8 mouse cellular contexts compared by ENCODE assay signal in genomic region chr11:36152226-36152625, GRCm38 (mm10).
DNase-seq lines count a peak whose midpoint lies in the region; ATAC-seq and TF ChIP-seq lines count a peak whose summit lies in the region.
"Had no signal": no experiment of that assay in that cellular context is flagged by ENCODE, and none has a peak within 500 bp of the region (broad histone marks: within the 10 kb centered on the region; RNA-seq: fewer than 3 reads in every experiment).

No protein-coding gene starts in this region.

- H3K27me3 ChIP-seq in stomach, embryonic 14.5 days (ENCODE audit: control insufficient read depth, insufficient read depth, low read length), result no peaks in the 10 kb centered on the region
- no peaks in the 10 kb centered on the region for H3K27me3 ChIP-seq in stomach, postnatal 0 days (ENCODE audit: control insufficient read depth, insufficient read depth, low read length)
- no peaks in the 10 kb centered on the region for H3K27me3 ChIP-seq in forebrain, embryonic 14.5 days (replicated peaks; ENCODE audit: control insufficient read depth, insufficient read depth, low read length)
- no peaks in the 10 kb centered on the region for H3K27me3 ChIP-seq in liver, embryonic 13.5 days
- H3K27me3 ChIP-seq: stomach, embryonic 15.5 days had no signal

- H3K36me3 ChIP-seq in stomach, embryonic 14.5 days (ENCODE audit: control insufficient read depth, insufficient read depth, low read length), result no peaks in the 10 kb centered on the region
- no peaks in the 10 kb centered on the region for H3K36me3 ChIP-seq in stomach, postnatal 0 days (ENCODE audit: control insufficient read depth, insufficient read depth, low read length)
- H3K36me3 ChIP-seq in forebrain, embryonic 14.5 days (ENCODE audit: control insufficient read depth, insufficient read depth, low read length), result no peaks in the 10 kb centered on the region
- no peaks in the 10 kb centered on the region for H3K36me3 ChIP-seq in liver, embryonic 13.5 days
- H3K36me3 ChIP-seq: stomach, embryonic 15.5 days had no signal

- DNase-seq in stomach, postnatal 0 days (ENCODE audit: low spot score), result no peak
- peak; percentile 60 for DNase-seq in forebrain, embryonic 14.5 days (ENCODE audit: low spot score)
- peak; percentile 5 for DNase-seq in liver, embryonic 13.5 days
- no peak for DNase-seq in ovary, postnatal 36 days (ENCODE audit: low spot score)
- no peak for DNase-seq in spleen, postnatal 14 days (ENCODE audit: low spot score in 2 of 2)
- no peak for DNase-seq in thymus, postnatal 4 days

- no peak overlapping the region for H3K4me3 ChIP-seq in stomach, embryonic 14.5 days (ENCODE audit: low read depth, low read length)
- H3K4me3 ChIP-seq in stomach, postnatal 0 days (ENCODE audit: low read depth, low read length), result no peak overlapping the region
- no peak overlapping the region for H3K4me3 ChIP-seq in forebrain, embryonic 14.5 days (ENCODE audit: low read depth, low read length)
- H3K4me3 ChIP-seq in liver, embryonic 13.5 days (replicated peaks), result no peak overlapping the region
- H3K4me3 ChIP-seq: stomach, embryonic 15.5 days had no signal

- no peak for TF ChIP-seq CTCF in stomach, postnatal 0 days (IDR thresholded peaks at IDR 0.05; ENCODE audit: low read depth)

- H3K9ac ChIP-seq in stomach, embryonic 14.5 days (replicated peaks; ENCODE audit: low read depth, low read length), result no peak overlapping the region
- H3K9ac ChIP-seq in stomach, postnatal 0 days (ENCODE audit: low read length), result no peak overlapping the region
- H3K9ac ChIP-seq in forebrain, embryonic 14.5 days (ENCODE audit: low read length), result no peak overlapping the region
- no peak overlapping the region for H3K9ac ChIP-seq in liver, embryonic 13.5 days
- H3K9ac ChIP-seq: stomach, embryonic 15.5 days had no signal

- H3K4me2 ChIP-seq in stomach, embryonic 14.5 days (replicated peaks; ENCODE audit: low read depth, low read length), result no peak overlapping the region; the same call in 1 of the 2 replicates
- no peak overlapping the region for H3K4me2 ChIP-seq in stomach, postnatal 0 days (replicated peaks; ENCODE audit: low read depth)
- H3K4me2 ChIP-seq in forebrain, embryonic 14.5 days (ENCODE audit: low read length), result no peak overlapping the region; the same call in 1 of the 2 replicates
- 0 out of 2 replicates have a peak overlapping the region, but pooled peaks have one; percentile 17 for H3K4me2 ChIP-seq in liver, embryonic 13.5 days

- 6% methylated on average over 6 of the region's 6 CpGs for WGBS in stomach, embryonic 14.5 days
- WGBS in stomach, postnatal 0 days, result 6% methylated on average over 6 of the region's 6 CpGs
- WGBS in forebrain, embryonic 14.5 days, result 7% methylated on average over 6 of the region's 6 CpGs
- 4% methylated on average over 6 of the region's 6 CpGs for WGBS in liver, embryonic 13.5 days (ENCODE audit: insufficient replicate concordance)

- H3K9me3 ChIP-seq in stomach, embryonic 14.5 days (ENCODE audit: control insufficient read depth, low read depth, low read length), result no peaks in the 10 kb centered on the region
- H3K9me3 ChIP-seq in stomach, postnatal 0 days (ENCODE audit: control insufficient read depth, low read length), result no peaks in the 10 kb centered on the region
- H3K9me3 ChIP-seq in forebrain, embryonic 14.5 days (replicated peaks; ENCODE audit: control insufficient read depth, low read length), result no peaks in the 10 kb centered on the region
- H3K9me3 ChIP-seq in liver, embryonic 13.5 days (replicated peaks), result no peaks in the 10 kb centered on the region
- H3K9me3 ChIP-seq: stomach, embryonic 15.5 days had no signal

- no peak for TF ChIP-seq EP300 in stomach, postnatal 0 days (optimal IDR thresholded peaks at IDR 0.05)

- no peaks in the 10 kb centered on the region for H3K4me1 ChIP-seq in stomach, embryonic 14.5 days (ENCODE audit: control insufficient read depth, insufficient read depth, low read length)
- H3K4me1 ChIP-seq in stomach, postnatal 0 days (replicated peaks; ENCODE audit: control insufficient read depth, insufficient read depth), result no peaks in the 10 kb centered on the region
- H3K4me1 ChIP-seq in forebrain, embryonic 14.5 days (ENCODE audit: control insufficient read depth, insufficient read depth, low read length), result peaks cover 12% of the 10 kb centered on the region; the same call in 1 of the 2 replicates
- H3K4me1 ChIP-seq in liver, embryonic 13.5 days (replicated peaks), result no peaks in the 10 kb centered on the region
- H3K4me1 ChIP-seq: stomach, embryonic 15.5 days had no signal

- H3K27ac ChIP-seq in stomach, embryonic 14.5 days (ENCODE audit: low read length), result no peak overlapping the region
- no peak overlapping the region for H3K27ac ChIP-seq in stomach, postnatal 0 days (replicated peaks)
- no peak overlapping the region for H3K27ac ChIP-seq in forebrain, embryonic 14.5 days (ENCODE audit: low read depth, low read length)
- H3K27ac ChIP-seq in liver, embryonic 13.5 days, result no peak overlapping the region
- H3K27ac ChIP-seq: stomach, embryonic 15.5 days had no signal

- ATAC-seq in stomach, embryonic 14.5 days (ENCODE audit: insufficient number of reproducible peaks, insufficient read depth, low FRiP score, low read depth), result peak; percentile 54; the same call in 1 of the 2 replicates
- no peak for ATAC-seq in stomach, postnatal 0 days (ENCODE audit: low FRiP score, low TSS enrichment)
- peak; percentile 74 for ATAC-seq in forebrain, embryonic 14.5 days
- no peak for ATAC-seq in liver, embryonic 13.5 days (ENCODE audit: low read depth)

Comparison
In these comparisons a context has a peak if more than half of its experiments do, and no peak if none do; other contexts are left out.
1. ATAC-seq: peak in stomach, embryonic 14.5 days (single experiment) and forebrain, embryonic 14.5 days (single experiment); none in stomach, postnatal 0 days (single experiment) and liver, embryonic 13.5 days (single experiment).
2. DNase-seq: peak in forebrain, embryonic 14.5 days (single experiment) and liver, embryonic 13.5 days (single experiment); none in stomach, postnatal 0 days (single experiment), ovary, postnatal 36 days (single experiment), spleen, postnatal 14 days (0 of 2) and thymus, postnatal 4 days (single experiment).